Mouse (Mus musculus): Measurements from ENCODE around the gene Rab11fip5. TPM values are rescaled to one million over a fixed set of nuclear protein-coding genes. Genes with fewer than 3 reads are reported as not detected.

Gene Rab11fip5
- total RNA-seq, 2 experiments from 2014 or later, result 60.7 to 61.2 TPM

Small RNA genes lying within 50 kb of the gene (microRNA-seq; reads per million reads assigned to microRNA genes)
- gene Mir705, result 0 reads per million in 2 experiments

Other genes with a start within 250 kb of the Rab11fip5 start
- gene Spr, start 236.9 kb downstream of the Rab11fip5 start, total RNA-seq (2021), result 10 to 100 TPM; 54.5 to 55.2 TPM
- gene Emx1, start 187.2 kb downstream of the Rab11fip5 start, total RNA-seq (2021), result 10 to 100 TPM; 17.0 to 19.3 TPM
- gene Sfxn5, start 41.2 kb downstream of the Rab11fip5 start, total RNA-seq (2021), result 100 to 1,000 TPM; 177 TPM
- gene Noto, start 49.3 kb upstream of the Rab11fip5 start, total RNA-seq (2021), result not detected
- 10 to 100 TPM; 46.9 to 49.0 TPM for gene Smyd5, start 57.4 kb upstream of the Rab11fip5 start, total RNA-seq (2021)
- gene Cct7, start 76.9 kb upstream of the Rab11fip5 start, total RNA-seq (2021), result 100 to 1,000 TPM; 229 to 234 TPM
- gene Pradc1, start 77.3 kb upstream of the Rab11fip5 start, total RNA-seq (2021), result 10 to 100 TPM; 17.0 to 17.3 TPM
- gene Fbxo41, start 128.4 kb upstream of the Rab11fip5 start, total RNA-seq (2021), result 10 to 100 TPM; 86.4 to 86.8 TPM
- 10 to 100 TPM; 38.7 to 53.2 TPM for gene Egr4, start 139.0 kb upstream of the Rab11fip5 start, total RNA-seq (2021)
- 1 to 10 TPM; 6.7 to 7.0 TPM for gene Alms1, start 212.9 kb upstream of the Rab11fip5 start, total RNA-seq (2021)

Data from layer of hippocampus, adult 18-20 months (tissue).